Comparison of ENCODE assay signal across 9 mouse cellular contexts in genomic region chr12:112717140-112717539, GRCm38 (mm10). TPM values are rescaled to one million over a fixed set of nuclear protein-coding genes. Genes with fewer than 3 reads are reported as not detected.
DNase-seq lines count a peak whose midpoint lies in the region; ATAC-seq and TF ChIP-seq lines count a peak whose summit lies in the region.
"Had no signal": no experiment of that assay in that cellular context is flagged by ENCODE, and none has a peak within 500 bp of the region (broad histone marks: within the 10 kb centered on the region; RNA-seq: fewer than 3 reads in every experiment).

No protein-coding gene starts in this region.

- peaks cover 13% of the 10 kb centered on the region; the same call in 1 of the 2 replicates for H3K4me1 ChIP-seq in hindbrain, embryonic 14.5 days (replicated peaks; ENCODE audit: control insufficient read depth, insufficient read depth, low read length)
- peaks cover 5% of the 10 kb centered on the region for H3K4me1 ChIP-seq in hindbrain, embryonic 13.5 days (replicated peaks)
- no peaks in the 10 kb centered on the region; a peak in 1 of 4 replicates for H3K4me1 ChIP-seq in liver, embryonic 14.5 days (replicated peaks; ENCODE audit: control insufficient read depth in 2 of 2, insufficient read depth in 2 of 2, low read length in 1 of 2)

- no peak for ATAC-seq in hindbrain, embryonic 14.5 days (ENCODE audit: low FRiP score)
- no peak for ATAC-seq in hindbrain, embryonic 13.5 days (ENCODE audit: low FRiP score)
- peak; percentile 81 for ATAC-seq in common myeloid progenitor, adult 5-6 weeks (replicated peaks; ENCODE audit: low read depth, poor library complexity, severe bottlenecking)
- no peak for ATAC-seq in liver, embryonic 14.5 days (ENCODE audit: insufficient read depth)

- H3K27me3 ChIP-seq in hindbrain, embryonic 14.5 days (ENCODE audit: control insufficient read depth, insufficient read depth, low read length): peaks cover 11% of the 10 kb centered on the region
- peaks cover 23% of the 10 kb centered on the region for H3K27me3 ChIP-seq in hindbrain, embryonic 13.5 days
- H3K27me3 ChIP-seq in liver, embryonic 14.5 days (ENCODE audit: control insufficient read depth, insufficient read depth, low read length): peaks cover 16% of the 10 kb centered on the region
- H3K27me3 ChIP-seq in splenic B cell, adult 2 months (ENCODE audit: control insufficient read depth, insufficient read depth, low read length, poor library complexity, severe bottlenecking): no peaks in the 10 kb centered on the region

- no peak overlapping the region for H3K4me2 ChIP-seq in hindbrain, embryonic 14.5 days (replicated peaks)
- no peak overlapping the region for H3K4me2 ChIP-seq in hindbrain, embryonic 13.5 days
- no peak overlapping the region for H3K4me2 ChIP-seq in liver, embryonic 14.5 days (ENCODE audit: low read depth)

- peak; percentile 58 for DNase-seq in hindbrain, embryonic 14.5 days (ENCODE audit: low spot score)
- DNase-seq in 416B (ENCODE audit: low read depth): peak; percentile 74
- DNase-seq in CD8-positive naive resting alpha-beta T cell, adult 2 months (ENCODE audit: low read depth in 2 of 2, low spot score in 2 of 2): peak; percentile 31 to 58
- DNase-seq in liver, embryonic 14.5 days (ENCODE audit: low read depth in 3 of 3, low spot score in 3 of 3): no peak
- peak; percentile 75 for DNase-seq in splenic B cell, adult 2 months (ENCODE audit: low read depth, low spot score)
- no peak for DNase-seq in c-Kit-positive CD71-positive TER-119-positive erythroid progenitor cells, embryonic 14.5 days (ENCODE audit: low spot score)

- no peaks in the 10 kb centered on the region for H3K36me3 ChIP-seq in hindbrain, embryonic 14.5 days (replicated peaks; ENCODE audit: control insufficient read depth, insufficient read depth)
- H3K36me3 ChIP-seq in hindbrain, embryonic 13.5 days: no peaks in the 10 kb centered on the region
- no peaks in the 10 kb centered on the region for H3K36me3 ChIP-seq in liver, embryonic 14.5 days (replicated peaks; ENCODE audit: control insufficient read depth, insufficient read depth, low read depth)
- H3K36me3 ChIP-seq in splenic B cell, adult 2 months (ENCODE audit: control insufficient read depth, insufficient read depth, low read length, poor library complexity, severe bottlenecking): no peaks in the 10 kb centered on the region

- no peaks in the 10 kb centered on the region for H3K9me3 ChIP-seq in hindbrain, embryonic 14.5 days (ENCODE audit: control insufficient read depth, low read length)
- no peaks in the 10 kb centered on the region for H3K9me3 ChIP-seq in hindbrain, embryonic 13.5 days
- H3K9me3 ChIP-seq in liver, embryonic 14.5 days (ENCODE audit: control insufficient read depth, low read length): no peaks in the 10 kb centered on the region

- no peak overlapping the region for H3K9ac ChIP-seq in hindbrain, embryonic 14.5 days
- H3K9ac ChIP-seq in hindbrain, embryonic 13.5 days: no peak overlapping the region
- no peak overlapping the region for H3K9ac ChIP-seq in liver, embryonic 14.5 days (replicated peaks)

- peak; percentile 77 for TF ChIP-seq CTCF in liver, embryonic 14.5 days (IDR thresholded peaks at IDR 0.05; ENCODE audit: low read depth)

- no peak for TF ChIP-seq EP300 in liver, embryonic 14.5 days (IDR thresholded peaks at IDR 0.05; ENCODE audit: low read depth)

- H3K4me3 ChIP-seq in hindbrain, embryonic 14.5 days (replicated peaks; ENCODE audit: low read length): no peak overlapping the region
- H3K4me3 ChIP-seq in hindbrain, embryonic 13.5 days: no peak overlapping the region
- no peak overlapping the region for H3K4me3 ChIP-seq in liver, embryonic 14.5 days (ENCODE audit: insufficient read depth in 1 of 2, low read depth in 2 of 2, low read length in 2 of 2)
- H3K4me3 ChIP-seq: erythroblast, embryonic 14.5 days had no signal

- no peak overlapping the region for H3K27ac ChIP-seq in hindbrain, embryonic 14.5 days
- no peak overlapping the region for H3K27ac ChIP-seq in hindbrain, embryonic 13.5 days
- no peak overlapping the region for H3K27ac ChIP-seq in liver, embryonic 14.5 days

- 34% methylated on average over 7 of the region's 7 CpGs for WGBS in hindbrain, embryonic 14.5 days
- WGBS in hindbrain, embryonic 13.5 days: 30% methylated on average over 7 of the region's 7 CpGs
- 17% methylated on average over 7 of the region's 7 CpGs for WGBS in liver, embryonic 14.5 days (ENCODE audit: insufficient replicate concordance)

RNA-seq across cellular contexts. Expression of gene Cep170b, which starts 3.1 kb away (rescaled TPM):
- polyA plus RNA-seq in hindbrain, embryonic 14.5 days (2014; fragmentation: Nextera tagmentation; extraction: Ambion mirVana): 39.5 and 41.9 TPM in 2 replicates
- 24.2 and 24.9 TPM in 2 replicates for polyA plus RNA-seq in hindbrain, embryonic 13.5 days (2015; fragmentation: Nextera tagmentation; extraction: Ambion mirVana)
- 0.97 and 2.4 TPM in 2 replicates for total RNA-seq in common myeloid progenitor, adult 5-6 weeks (2017)
- 3.4 and 4.2 TPM in 2 replicates for polyA plus RNA-seq in liver, embryonic 14.5 days (2012; rRNA removed)
- 1.9 and 2.6 TPM in 2 replicates for polyA plus RNA-seq in liver, embryonic 14.5 days (2014; fragmentation: Nextera tagmentation; extraction: Ambion mirVana)

RNA-seq across cellular contexts. Expression of gene Zbtb42, which starts 38.5 kb away (rescaled TPM):
- 2.2 and 4.7 TPM in 2 replicates for polyA plus RNA-seq in hindbrain, embryonic 14.5 days (2014; fragmentation: Nextera tagmentation; extraction: Ambion mirVana)
- 3.6 and 4.6 TPM in 2 replicates for polyA plus RNA-seq in hindbrain, embryonic 13.5 days (2015; fragmentation: Nextera tagmentation; extraction: Ambion mirVana)
- total RNA-seq in common myeloid progenitor, adult 5-6 weeks (2017): 0.27 and 0.87 TPM in 2 replicates
- polyA plus RNA-seq in liver, embryonic 14.5 days (2012; rRNA removed): 0.69 and 0.74 TPM in 2 replicates
- polyA plus RNA-seq in liver, embryonic 14.5 days (2014; fragmentation: Nextera tagmentation; extraction: Ambion mirVana): 0.64 and 1.1 TPM in 2 replicates

RNA-seq across cellular contexts. Expression of gene Akt1, which starts 42.5 kb away (rescaled TPM):
- polyA plus RNA-seq in hindbrain, embryonic 14.5 days (2014; fragmentation: Nextera tagmentation; extraction: Ambion mirVana): 69.2 and 70.3 TPM in 2 replicates
- 60.8 and 64.5 TPM in 2 replicates for polyA plus RNA-seq in hindbrain, embryonic 13.5 days (2015; fragmentation: Nextera tagmentation; extraction: Ambion mirVana)
- 79.1 and 95.3 TPM in 2 replicates for total RNA-seq in common myeloid progenitor, adult 5-6 weeks (2017)
- 33.6 and 41.2 TPM in 2 replicates for polyA plus RNA-seq in liver, embryonic 14.5 days (2012; rRNA removed)
- 9.9 and 17.2 TPM in 2 replicates for polyA plus RNA-seq in liver, embryonic 14.5 days (2014; fragmentation: Nextera tagmentation; extraction: Ambion mirVana)

RNA-seq across cellular contexts. Expression of gene Pld4, which starts 43.3 kb away (rescaled TPM):
- 7.1 and 7.9 TPM in 2 replicates for polyA plus RNA-seq in hindbrain, embryonic 14.5 days (2014; fragmentation: Nextera tagmentation; extraction: Ambion mirVana)
- 6.4 and 7.0 TPM in 2 replicates for polyA plus RNA-seq in hindbrain, embryonic 13.5 days (2015; fragmentation: Nextera tagmentation; extraction: Ambion mirVana)
- total RNA-seq in common myeloid progenitor, adult 5-6 weeks (2017): 4.6 and 8.0 TPM in 2 replicates
- polyA plus RNA-seq in liver, embryonic 14.5 days (2012; rRNA removed): 13.3 and 14.3 TPM in 2 replicates
- 12.5 and 14.7 TPM in 2 replicates for polyA plus RNA-seq in liver, embryonic 14.5 days (2014; fragmentation: Nextera tagmentation; extraction: Ambion mirVana)

Comparison
In these comparisons a context has a peak if more than half of its experiments do, and no peak if none do; other contexts are left out.
1. DNase-seq: peak in hindbrain, embryonic 14.5 days (single experiment), 416B (single experiment), CD8-positive naive resting alpha-beta T cell, adult 2 months (2 of 2) and splenic B cell, adult 2 months (single experiment); none in liver, embryonic 14.5 days (0 of 3) and c-Kit-positive CD71-positive TER-119-positive erythroid progenitor cells, embryonic 14.5 days (single experiment).